Mouse (Mus musculus) forebrain, embryonic 12.5 days (tissue): ENCODE measurements around the gene Hs6st2. TPM values are rescaled to one million over a fixed set of nuclear protein-coding genes. Genes with fewer than 3 reads are reported as not detected.

ENCODE experiments used
- ATAC-seq: fragments of 200-750 bp; cut with Nextera tagmentation; 2 replicates; pipeline ENCODE4 v1.8.0; 2017; ENCODE audit warnings: moderate TSS enrichment; ENCODE audit not compliant: low FRiP score
- H3K27ac ChIP-seq: fragments of 300-500 bp; sonication (generic); 2 replicates; pipeline ENCODE4 v1.5.1; 2016; ENCODE audit warnings: mild to moderate bottlenecking
- H3K27me3 ChIP-seq: fragments of 300-500 bp; sonication (generic); 2 replicates; pipeline ENCODE4 v1.6.1; 2016; ENCODE audit warnings: mild to moderate bottlenecking
- H3K36me3 ChIP-seq: fragments of 300-500 bp; sonication (generic); replicated peaks from 2 replicates; pipeline ENCODE4 v1.6.1; 2016; ENCODE audit warnings: mild to moderate bottlenecking
- H3K4me1 ChIP-seq: fragments of 300-500 bp; sonication (generic); 2 replicates; pipeline ENCODE4 v1.6.1; 2016
- H3K4me2 ChIP-seq: fragments of 300-500 bp; sonication (generic); 2 replicates; pipeline ENCODE4 v1.6.1; 2016; ENCODE audit warnings: mild to moderate bottlenecking, moderate library complexity
- H3K4me3 ChIP-seq: fragments of 300-500 bp; sonication (generic); replicated peaks from 2 replicates; pipeline ENCODE4 v1.5.1; 2016; ENCODE audit warnings: mild to moderate bottlenecking
- H3K9ac ChIP-seq: fragments of 300-500 bp; sonication (generic); 2 replicates; pipeline ENCODE4 v1.6.1; 2016; ENCODE audit warnings: mild to moderate bottlenecking
- H3K9me3 ChIP-seq: fragments of 300-500 bp; sonication (generic); 2 replicates; pipeline ENCODE4 v1.6.1; 2016
- WGBS: fragments of 180-500 bp; shearing (Covaris S2); methylation state at CpG from one replicate; pipeline ENCODE4 v1.1.7; 2016; 5-methylcytosine and 5-hydroxymethylcytosine counted together
- polyA plus RNA-seq: library from polyadenylated mRNA; unstranded; fragments of >200 nt; fragmentation: Nextera tagmentation; extraction: Ambion mirVana; gene quantifications from 2 replicates; pipeline ENCODE4 v1.2.1, GENCODE M21; 2016

The Hs6st2 gene
- polyA plus RNA-seq, 1 experiment from 2014 or later = 23.7 TPM

- no peak overlapping the region for H3K4me2 ChIP-seq
- H3K4me3 ChIP-seq = no peak overlapping the region
- no peaks in the 10 kb centered on the region for H3K4me1 ChIP-seq
- H3K9ac ChIP-seq = no peak overlapping the region
- H3K9me3 ChIP-seq = no peaks in the 10 kb centered on the region
- ATAC-seq = no peak
- WGBS = 80% methylated on average over 5 of the region's 5 CpGs
- no peaks in the 10 kb centered on the region for H3K36me3 ChIP-seq
- H3K27me3 ChIP-seq = no peaks in the 10 kb centered on the region
- no peak overlapping the region for H3K27ac ChIP-seq
These were observed 142.0 kb downstream of the Hs6st2 start for GRCm38 (mm10) chrX:51539626-51540025.

GRCm38 (mm10) chrX:51537082-51537481 is 144.6 kb downstream of the Hs6st2 start:
- H3K4me2 ChIP-seq = no peak overlapping the region
- no peak overlapping the region for H3K9ac ChIP-seq
- no peaks in the 10 kb centered on the region for H3K9me3 ChIP-seq
- no peak overlapping the region for H3K4me3 ChIP-seq
- no peaks in the 10 kb centered on the region for H3K36me3 ChIP-seq
- H3K27me3 ChIP-seq = no peaks in the 10 kb centered on the region
- WGBS = 92% methylated on average over 3 of the region's 3 CpGs
- H3K4me1 ChIP-seq = no peaks in the 10 kb centered on the region
- ATAC-seq = no peak
- H3K27ac ChIP-seq = no peak overlapping the region

- H3K4me1 ChIP-seq = no peaks in the 10 kb centered on the region
- no peaks in the 10 kb centered on the region for H3K36me3 ChIP-seq
- H3K9ac ChIP-seq = no peak overlapping the region
- H3K27me3 ChIP-seq = no peaks in the 10 kb centered on the region
- no peaks in the 10 kb centered on the region for H3K9me3 ChIP-seq
- no peak overlapping the region for H3K27ac ChIP-seq
- 90% methylated on average over 6 of the region's 6 CpGs for WGBS
- H3K4me2 ChIP-seq = no peak overlapping the region
- no peak overlapping the region for H3K4me3 ChIP-seq
- no peak for ATAC-seq
These were observed 146.4 kb downstream of the Hs6st2 start for GRCm38 (mm10) chrX:51535226-51535625.

- no peaks in the 10 kb centered on the region for H3K27me3 ChIP-seq
- H3K4me2 ChIP-seq = no peak overlapping the region
- no peak overlapping the region for H3K9ac ChIP-seq
- H3K4me3 ChIP-seq = no peak overlapping the region
- no peak overlapping the region for H3K27ac ChIP-seq
- ATAC-seq = no peak
- H3K36me3 ChIP-seq = no peaks in the 10 kb centered on the region
- WGBS = 95% methylated on average over 1 of the region's 1 CpGs
- no peaks in the 10 kb centered on the region for H3K4me1 ChIP-seq
- no peaks in the 10 kb centered on the region for H3K9me3 ChIP-seq
These were observed 150.5 kb downstream of the Hs6st2 start for GRCm38 (mm10) chrX:51531136-51531535.

- ATAC-seq = no peak
- Histone ChIP-seq H3K9me3 (no peaks in the 10 kb centered on the region), H3K9ac (no peak overlapping the region), H3K27me3 (no peaks in the 10 kb centered on the region), H3K36me3 (no peaks in the 10 kb centered on the region), H3K4me2 (no peak overlapping the region), H3K4me3 (no peak overlapping the region), H3K27ac (no peak overlapping the region), H3K4me1 (no peaks in the 10 kb centered on the region)
These were observed 153.1 kb downstream of the Hs6st2 start for GRCm38 (mm10) chrX:51528601-51529000.

GRCm38 (mm10) chrX:51514831-51515230 is 166.8 kb downstream of the Hs6st2 start:
- ATAC-seq = no peak
- Histone ChIP-seq H3K27me3 (no peaks in the 10 kb centered on the region), H3K9me3 (no peaks in the 10 kb centered on the region), H3K4me2 (no peak overlapping the region), H3K27ac (no peak overlapping the region), H3K4me3 (no peak overlapping the region), H3K4me1 (no peaks in the 10 kb centered on the region), H3K9ac (no peak overlapping the region), H3K36me3 (no peaks in the 10 kb centered on the region)
- 25% methylated on average over 1 of the region's 1 CpGs for WGBS

- no peak overlapping the region for H3K4me3 ChIP-seq
- H3K4me2 ChIP-seq = no peak overlapping the region
- H3K9me3 ChIP-seq = no peaks in the 10 kb centered on the region
- H3K36me3 ChIP-seq = no peaks in the 10 kb centered on the region
- H3K9ac ChIP-seq = no peak overlapping the region
- no peak overlapping the region for H3K27ac ChIP-seq
- ATAC-seq = no peak
- no peaks in the 10 kb centered on the region for H3K27me3 ChIP-seq
- 49% methylated on average over 4 of the region's 4 CpGs for WGBS
- H3K4me1 ChIP-seq = no peaks in the 10 kb centered on the region
These were observed 175.1 kb downstream of the Hs6st2 start for GRCm38 (mm10) chrX:51506526-51506925.

GRCm38 (mm10) chrX:51505691-51506090 is 176.0 kb downstream of the Hs6st2 start:
- Histone ChIP-seq H3K4me3 (no peak overlapping the region), H3K27me3 (no peaks in the 10 kb centered on the region), H3K4me2 (no peak overlapping the region), H3K4me1 (no peaks in the 10 kb centered on the region), H3K9me3 (no peaks in the 10 kb centered on the region), H3K9ac (no peak overlapping the region), H3K36me3 (no peaks in the 10 kb centered on the region), H3K27ac (no peak overlapping the region)
- ATAC-seq = no peak
- 85% methylated on average over 1 of the region's 1 CpGs for WGBS

- peak; percentile 23; the same call in 1 of the 2 replicates for ATAC-seq
- 35% methylated on average over 7 of the region's 7 CpGs for whole genome bisulfite sequencing
- H3K27ac ChIP-seq = 0 out of 2 replicates have a peak overlapping the region, but pooled peaks have one; percentile 31
These were observed 177.7 kb downstream of the Hs6st2 start for GRCm38 (mm10) chrX:51503781-51504471.

GRCm38 (mm10) chrX:51497831-51498230 is 183.8 kb downstream of the Hs6st2 start:
- H3K27ac ChIP-seq = no peak overlapping the region
- H3K9ac ChIP-seq = no peak overlapping the region
- H3K27me3 ChIP-seq = peaks cover 8% of the 10 kb centered on the region
- no peaks in the 10 kb centered on the region for H3K4me1 ChIP-seq
- H3K36me3 ChIP-seq = no peaks in the 10 kb centered on the region
- H3K9me3 ChIP-seq = no peaks in the 10 kb centered on the region
- no peak for ATAC-seq
- no peak overlapping the region for H3K4me2 ChIP-seq
- no peak overlapping the region for H3K4me3 ChIP-seq
- WGBS = 50% methylated on average over 1 of the region's 1 CpGs

More at GRCm38 (mm10) chrX:51503781-51504471, 177.7 kb downstream of the Hs6st2 start:
- Histone ChIP-seq H3K9ac (no peak overlapping the region), H3K27me3 (no peaks in the 10 kb centered on the region), H3K36me3 (no peaks in the 10 kb centered on the region), H3K4me3 (no peak overlapping the region), H3K9me3 (no peaks in the 10 kb centered on the region), H3K4me1 (no peaks in the 10 kb centered on the region), H3K4me2 (no peak overlapping the region)

- no peaks in the 10 kb centered on the region for H3K9me3 ChIP-seq
- H3K4me2 ChIP-seq = no peak overlapping the region
- H3K36me3 ChIP-seq = no peaks in the 10 kb centered on the region
- no peak overlapping the region for H3K9ac ChIP-seq
- H3K4me3 ChIP-seq = no peak overlapping the region
- H3K27ac ChIP-seq = no peak overlapping the region
- no peaks in the 10 kb centered on the region for H3K27me3 ChIP-seq
- H3K4me1 ChIP-seq = no peaks in the 10 kb centered on the region
- no peak for ATAC-seq
These were observed 193.3 kb downstream of the Hs6st2 start for GRCm38 (mm10) chrX:51488374-51488773.

GRCm38 (mm10) chrX:51469411-51469810 is 212.2 kb downstream of the Hs6st2 start:
- Histone ChIP-seq H3K9ac (no peak overlapping the region), H3K9me3 (no peaks in the 10 kb centered on the region), H3K27me3 (no peaks in the 10 kb centered on the region), H3K36me3 (no peaks in the 10 kb centered on the region), H3K4me3 (no peak overlapping the region), H3K27ac (no peak overlapping the region), H3K4me1 (no peaks in the 10 kb centered on the region), H3K4me2 (no peak overlapping the region)
- no peak; the same call in 1 of the 2 replicates for ATAC-seq
- WGBS = 47% methylated on average over 4 of the region's 4 CpGs

- ATAC-seq = no peak
- Histone ChIP-seq H3K27me3 (no peaks in the 10 kb centered on the region), H3K4me1 (no peaks in the 10 kb centered on the region), H3K27ac (no peak overlapping the region), H3K9ac (no peak overlapping the region), H3K4me2 (no peak overlapping the region), H3K36me3 (no peaks in the 10 kb centered on the region), H3K9me3 (no peaks in the 10 kb centered on the region), H3K4me3 (no peak overlapping the region)
- WGBS = 88% methylated on average over 3 of the region's 3 CpGs
These were observed 220.2 kb downstream of the Hs6st2 start for GRCm38 (mm10) chrX:51461413-51461812.
